Mouse (Mus musculus) kidney, postnatal 36 days (tissue): ENCODE measurements around the gene Kcng4.

Source experiments
- DNase-seq, 2 experiments: peaks; one replicate each; pipeline ENCODE4 v3.0.0; 2021 to 2022; ENCODE audit warnings: mixed read lengths in 2 of 2

Kcng4 gene

GRCm38 (mm10) chr8:119612471-119612870 lies 23.0 kb downstream of the Kcng4 start, which contains the start of gene Adad2:
TSS of gene Adad2 (plus strand) at chr8:119612747.
- no peak for DNase-seq

GRCm38 (mm10) chr8:119606224-119606623 lies 29.3 kb downstream of the Kcng4 start:
- no peak for DNase-seq

- DNase-seq = peak; percentile 97 to 98
These were observed 30.5 kb downstream of the Kcng4 start, which contains the start of gene Taf1c for GRCm38 (mm10) chr8:119604996-119605395. TSS of gene Taf1c (minus strand) at chr8:119605222.

GRCm38 (mm10) chr8:119604398-119604803 lies 31.1 kb downstream of the Kcng4 start:
- DNase-seq = no peak

- DNase-seq = no peak
These were observed 31.7 kb downstream of the Kcng4 start for GRCm38 (mm10) chr8:119603771-119604170.

GRCm38 (mm10) chr8:119591456-119591855 lies 44.0 kb downstream of the Kcng4 start:
- DNase-seq = peak; percentile 57 to 70

GRCm38 (mm10) chr8:119590348-119590747 lies 45.1 kb downstream of the Kcng4 start:
- DNase-seq = peak in 1 of 2 experiments; percentile 32

- no peak for DNase-seq
These were observed 46.6 kb downstream of the Kcng4 start for GRCm38 (mm10) chr8:119588844-119589243.

GRCm38 (mm10) chr8:119588321-119588720 lies 47.2 kb downstream of the Kcng4 start:
- no peak for DNase-seq

- no peak for DNase-seq
These were observed 49.6 kb downstream of the Kcng4 start for GRCm38 (mm10) chr8:119585901-119586300.

GRCm38 (mm10) chr8:119580441-119581161 lies 54.9 kb downstream of the Kcng4 start:
- no peak for DNase-seq

- DNase-seq = no peak
These were observed 56.4 kb downstream of the Kcng4 start for GRCm38 (mm10) chr8:119579096-119579495.

- no peak for DNase-seq
These were observed 60.1 kb downstream of the Kcng4 start for GRCm38 (mm10) chr8:119575366-119575726.

- DNase-seq = peak; percentile 95 to 99
These were observed 60.8 kb downstream of the Kcng4 start, which contains the start of the genes Hsdl1 and Dnaaf1 for GRCm38 (mm10) chr8:119574437-119575365. TSS of gene Hsdl1 (minus strand) at chr8:119575183. TSS of gene Dnaaf1 (plus strand) at chr8:119575235.
